Comparison of ENCODE assay signal across 9 mouse cellular contexts in the genomic region with DNA sequence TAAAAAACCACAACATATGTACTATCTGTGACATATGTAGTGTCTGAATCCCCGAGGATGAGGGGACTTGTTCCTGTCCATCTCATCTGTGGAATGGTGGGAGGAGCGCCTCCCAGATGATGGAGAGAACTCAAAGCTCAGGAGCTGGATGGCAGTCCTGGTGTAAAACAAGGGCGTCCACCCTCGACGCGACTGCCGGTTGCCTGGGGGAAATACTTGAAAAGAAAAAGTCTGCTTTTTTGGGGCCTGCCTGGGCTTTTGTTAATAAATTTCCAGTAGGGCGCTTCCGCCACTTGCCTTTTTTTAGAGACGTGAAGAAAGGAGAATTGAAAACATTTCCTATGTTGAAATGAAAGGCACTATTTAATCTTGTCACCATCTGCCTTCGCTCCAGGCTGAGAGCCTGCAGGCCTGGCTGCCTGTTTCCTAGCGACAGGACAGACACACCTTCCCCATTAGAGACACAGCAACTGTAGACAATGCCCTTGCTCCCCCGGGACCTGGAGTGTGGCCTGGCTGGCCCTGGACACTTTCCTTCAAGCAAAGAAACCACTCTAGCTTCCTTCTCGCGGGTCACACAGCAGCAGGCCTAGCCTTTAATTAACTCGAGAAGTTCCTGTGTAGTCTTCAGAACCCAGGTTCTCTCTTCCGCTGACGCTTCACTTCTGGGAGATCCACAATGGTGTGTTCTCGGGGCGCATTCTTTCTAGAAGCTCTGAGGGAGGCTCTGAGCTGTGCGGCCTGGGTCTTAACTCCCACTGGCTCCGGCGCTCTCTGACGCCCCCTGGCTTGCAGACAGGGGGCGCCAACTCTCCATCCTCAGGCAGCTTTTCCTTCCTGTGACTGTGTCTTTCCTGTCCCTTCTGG. TPM values are rescaled to one million over a fixed set of nuclear protein-coding genes. Genes with fewer than 3 reads are reported as not detected.
DNase-seq lines count a peak whose midpoint lies in the region; ATAC-seq and TF ChIP-seq lines count a peak whose summit lies in the region.
"Had no signal": no experiment of that assay in that cellular context is flagged by ENCODE, and none has a peak within 500 bp of the region (broad histone marks: within the 10 kb centered on the region; RNA-seq: fewer than 3 reads in every experiment).

No protein-coding gene starts in this region.

- H3K27me3 ChIP-seq in forebrain, embryonic 10.5 days (ENCODE audit: poor library complexity, severe bottlenecking): peaks cover 64% of the 10 kb centered on the region
- H3K27me3 ChIP-seq in stomach, embryonic 14.5 days (ENCODE audit: control insufficient read depth, insufficient read depth, low read length): no peaks in the 10 kb centered on the region

- no peak for TF ChIP-seq POLR2A in brain, embryonic 14.5 days (IDR thresholded peaks at IDR 0.05; ENCODE audit: borderline replicate concordance, extremely low read depth, insufficient read depth, insufficient read length, poor library complexity, severe bottlenecking)

- H3K4me1 ChIP-seq in forebrain, embryonic 10.5 days: peaks cover 44% of the 10 kb centered on the region
- no peaks in the 10 kb centered on the region for H3K4me1 ChIP-seq in stomach, embryonic 14.5 days (ENCODE audit: control insufficient read depth, insufficient read depth, low read length)

- ATAC-seq in CD4-positive, CD25-positive, alpha-beta regulatory T cell, adult 4 months: no peak
- 0 out of 2 replicates have a peak, but pooled peaks have one; percentile 4 for ATAC-seq in stomach, embryonic 14.5 days (ENCODE audit: insufficient number of reproducible peaks, insufficient read depth, low FRiP score, low read depth)

- no peaks in the 10 kb centered on the region for H3K36me3 ChIP-seq in forebrain, embryonic 10.5 days (replicated peaks)
- no peaks in the 10 kb centered on the region for H3K36me3 ChIP-seq in stomach, embryonic 14.5 days (ENCODE audit: control insufficient read depth, insufficient read depth, low read length)

- DNase-seq in CD4-positive, CD25-positive, alpha-beta regulatory T cell, adult 2 months (ENCODE audit: low read depth, low spot score): peak; percentile 41
- DNase-seq in brain, embryonic 14.5 days (ENCODE audit: low read depth): peak; percentile 85
- DNase-seq in forebrain, embryonic 10.5 days (ENCODE audit: extremely low spot score, low spot score): peak; percentile 66
- peak; percentile 42 for DNase-seq in heart, postnatal 25 days (ENCODE audit: low spot score)
- DNase-seq in kidney, postnatal 36 days: peak; percentile 47 to 68
- DNase-seq in lung, postnatal 4 days: peak; percentile 17 to 20

- peak overlapping the region; percentile 76 for H3K27ac ChIP-seq in forebrain, embryonic 10.5 days
- H3K27ac ChIP-seq in stomach, embryonic 14.5 days (ENCODE audit: low read length): no peak overlapping the region

- H3K9me3 ChIP-seq in forebrain, embryonic 10.5 days: no peaks in the 10 kb centered on the region
- H3K9me3 ChIP-seq in stomach, embryonic 14.5 days (ENCODE audit: control insufficient read depth, low read depth, low read length): no peaks in the 10 kb centered on the region

- H3K9ac ChIP-seq in stomach, embryonic 14.5 days (replicated peaks; ENCODE audit: low read depth, low read length): no peak overlapping the region

- intact Hi-C loops in heart, postnatal 25 days (cut with DNase I): no loop called here

- no peak overlapping the region; the same call in 1 of the 2 replicates for H3K4me2 ChIP-seq in stomach, embryonic 14.5 days (replicated peaks; ENCODE audit: low read depth, low read length)

- peak; percentile 73 for TF ChIP-seq CTCF in brain, embryonic 14.5 days (IDR thresholded peaks at IDR 0.05; ENCODE audit: borderline replicate concordance, extremely low read depth, insufficient read depth, insufficient read length)

- 20% methylated on average over 25 of the region's 25 CpGs for WGBS in forebrain, embryonic 10.5 days
- 35% methylated on average over 25 of the region's 25 CpGs for WGBS in stomach, embryonic 14.5 days

- peak overlapping the region; percentile 15 for H3K4me3 ChIP-seq in forebrain, embryonic 10.5 days
- H3K4me3 ChIP-seq in stomach, embryonic 14.5 days (ENCODE audit: low read depth, low read length): no peak overlapping the region

RNA-seq across cellular contexts. Expression of a gene that starts 43.3 kb away (rescaled TPM):
- polyA plus RNA-seq in CD4-positive, CD25-positive, alpha-beta regulatory T cell, adult 4 months (2017; shearing (Covaris generic)): not detected
- not detected in 2 replicates for polyA plus RNA-seq in brain, embryonic 14.5 days (2012; rRNA removed)
- polyA plus RNA-seq in forebrain, embryonic 10.5 days (2016; fragmentation: Nextera tagmentation; extraction: Ambion mirVana): not detected in 2 replicates
- total RNA-seq in heart, postnatal 25 days (2021): not detected
- not detected in 2 replicates for polyA plus RNA-seq in stomach, embryonic 14.5 days (2014; fragmentation: Nextera tagmentation; extraction: Ambion mirVana)
- polyA plus RNA-seq: large intestine, adult 2 months had no signal

Comparison
In these comparisons a context has a peak if more than half of its experiments do, and no peak if none do; other contexts are left out.
1. DNase-seq: peak in every context shown above with its lines; median percentile 85 in brain, embryonic 14.5 days; 66 in forebrain, embryonic 10.5 days; 58 in kidney, postnatal 36 days; 42 in heart, postnatal 25 days; 41 in CD4-positive, CD25-positive, alpha-beta regulatory T cell, adult 2 months; 18 in lung, postnatal 4 days.